ENCODE assay signal across 31 mouse cellular contexts in genomic region chr4:134666391-134666790, GRCm38 (mm10). TPM values are rescaled to one million over a fixed set of nuclear protein-coding genes. Genes with fewer than 3 reads are reported as not detected.
A peak's percentile ranks its signal among the peaks of the same experiment; 100 is the strongest.
DNase-seq lines count a peak whose midpoint lies in the region; ATAC-seq and TF ChIP-seq lines count a peak whose summit lies in the region.
"Had no signal": no experiment of that assay in that cellular context is flagged by ENCODE, and none has a peak within 500 bp of the region (broad histone marks: within the 10 kb centered on the region; RNA-seq: fewer than 3 reads in every experiment).

No protein-coding gene starts in this region.

- DNase-seq in heart, embryonic 10.5 days (ENCODE audit: low spot score), result no peak
- DNase-seq in heart, adult 11 months, result no peak
- peak; percentile 94 for DNase-seq in MEL (ENCODE audit: low read depth, low spot score)
- DNase-seq in ZHBTc4 (ENCODE audit: low read depth, low spot score), result peak; percentile 71
- no peak for DNase-seq in kidney, postnatal 36 days
- no peak for DNase-seq in liver
- DNase-seq: adrenal gland, adult 8-10 months; adrenal gland, postnatal 25 days; B cell, adult 2 months; cerebellum, adult 11-12 months; cerebellum, adult 8-10 months; cerebellum, postnatal 10 days; cerebellum, postnatal 36 days; embryo, embryonic 11 days; gastrocnemius, postnatal 10 days; gastrocnemius, postnatal 36 days; heart, adult 18-20 months; heart, postnatal 14 days; heart, postnatal 4 days; kidney, adult 2 months had no signal

- WGBS in heart, embryonic 10.5 days, result 89% methylated on average over 19 of the region's 19 CpGs
- 52% methylated on average over 19 of the region's 19 CpGs for WGBS in embryonic facial prominence, embryonic 15.5 days

- no peak for TF ChIP-seq RAD21 in MEL (IDR thresholded peaks at IDR 0.05; ENCODE audit: low read depth, low read length)

- H3K4me2 ChIP-seq in embryonic facial prominence, embryonic 15.5 days (replicated peaks), result peak overlapping the region; percentile 20
- H3K4me2 ChIP-seq: forebrain, embryonic 13.5 days; heart, embryonic 13.5 days; hindbrain, embryonic 12.5 days; hindbrain, embryonic 15.5 days had no signal

- no peaks in the 10 kb centered on the region for H3K27me3 ChIP-seq in heart, embryonic 10.5 days (ENCODE audit: insufficient read depth, poor library complexity, severe bottlenecking)
- H3K27me3 ChIP-seq in MEL (ENCODE audit: control insufficient read depth in 1 of 2, insufficient read depth in 2 of 2, low read length in 2 of 2), result no peaks in the 10 kb centered on the region
- no peaks in the 10 kb centered on the region for H3K27me3 ChIP-seq in embryonic facial prominence, embryonic 15.5 days
- H3K27me3 ChIP-seq: CH12.LX; forebrain, embryonic 13.5 days; heart, embryonic 13.5 days; hindbrain, embryonic 15.5 days; Patski had no signal

- no peak for TF ChIP-seq CTCF in MEL (IDR thresholded peaks at IDR 0.05 in 2 of 3, conservative IDR thresholded peaks at IDR 0.05 in 1 of 3; ENCODE audit: control insufficient read depth in 1 of 3, insufficient read depth in 1 of 3, low read depth in 2 of 3, low read length in 3 of 3, poor library complexity in 1 of 3, severe bottlenecking in 1 of 3)

- TF ChIP-seq EP300 in MEL (IDR thresholded peaks at IDR 0.05; ENCODE audit: low read depth in 1 of 2, low read length in 2 of 2), result peak in 1 of 2 experiments; percentile 43; a peak in 2 of 4 replicates

- ATAC-seq in embryonic facial prominence, embryonic 15.5 days (ENCODE audit: insufficient number of reproducible peaks, low FRiP score, low TSS enrichment, low read depth), result no peak
- ATAC-seq: activated CD4-positive, CD25-positive, alpha-beta regulatory T cell, adult 4 months; forebrain, embryonic 13.5 days; forebrain, embryonic 16.5 days; intestine, postnatal 0 days; Patski had no signal

- peak overlapping the region; percentile 88 for H3K9ac ChIP-seq in MEL (ENCODE audit: control insufficient read depth, low read depth, low read length, poor library complexity, severe bottlenecking)
- no peak overlapping the region for H3K9ac ChIP-seq in embryonic facial prominence, embryonic 15.5 days
- H3K9ac ChIP-seq: forebrain, embryonic 13.5 days; heart, embryonic 13.5 days; hindbrain, embryonic 12.5 days; hindbrain, embryonic 15.5 days had no signal

- H3K4me1 ChIP-seq in heart, embryonic 10.5 days, result peaks cover 70% of the 10 kb centered on the region
- H3K4me1 ChIP-seq in MEL (ENCODE audit: control insufficient read depth in 1 of 2, insufficient read depth in 2 of 2, low read length in 2 of 2), result peaks cover 0 to 29% of the 10 kb centered on the region in 2 experiments; a peak in 2 of 4 replicates
- peaks cover 23% of the 10 kb centered on the region for H3K4me1 ChIP-seq in embryonic facial prominence, embryonic 15.5 days

- H3K79me2 ChIP-seq in MEL (ENCODE audit: control insufficient read depth, insufficient read depth, low read length, poor library complexity), result peaks cover 3% of the 10 kb centered on the region; the same call in 1 of the 2 replicates

- TF ChIP-seq POLR2A in MEL (IDR thresholded peaks at IDR 0.05; ENCODE audit: control insufficient read depth in 1 of 2, insufficient read depth in 1 of 2, low read depth in 1 of 2, low read length in 2 of 2, poor library complexity in 1 of 2), result peak; percentile 56 to 96

- H3K4me3 ChIP-seq in heart, embryonic 10.5 days, result no peak overlapping the region
- peak overlapping the region; percentile 65 to 75 for H3K4me3 ChIP-seq in MEL (ENCODE audit: control insufficient read depth in 1 of 2, insufficient read depth in 1 of 2, low read depth in 2 of 2, low read length in 2 of 2)
- no peak overlapping the region for H3K4me3 ChIP-seq in embryonic facial prominence, embryonic 15.5 days (replicated peaks)
- H3K4me3 ChIP-seq: forebrain, embryonic 10.5 days; forebrain, embryonic 13.5 days; heart, embryonic 13.5 days; hindbrain, embryonic 12.5 days; hindbrain, embryonic 15.5 days had no signal

- H3K9me3 ChIP-seq in heart, embryonic 10.5 days, result no peaks in the 10 kb centered on the region
- H3K9me3 ChIP-seq in MEL (replicated peaks; ENCODE audit: insufficient read depth, low read length), result no peaks in the 10 kb centered on the region
- H3K9me3 ChIP-seq in embryonic facial prominence, embryonic 15.5 days (replicated peaks), result no peaks in the 10 kb centered on the region
- H3K9me3 ChIP-seq: forebrain, embryonic 10.5 days; forebrain, embryonic 13.5 days; heart, embryonic 13.5 days; hindbrain, embryonic 12.5 days; hindbrain, embryonic 15.5 days had no signal

- 0 out of 2 replicates have a peak overlapping the region, but pooled peaks have one; percentile 9 for H3K27ac ChIP-seq in heart, embryonic 10.5 days
- H3K27ac ChIP-seq in MEL (ENCODE audit: control insufficient read depth, low read depth, low read length), result peak overlapping the region; percentile 75
- H3K27ac ChIP-seq in embryonic facial prominence, embryonic 15.5 days (replicated peaks), result no peak overlapping the region
- H3K27ac ChIP-seq: forebrain, embryonic 10.5 days; forebrain, embryonic 13.5 days; heart, embryonic 13.5 days; hindbrain, embryonic 12.5 days; hindbrain, embryonic 15.5 days had no signal

- no peaks in the 10 kb centered on the region for H3K36me3 ChIP-seq in heart, embryonic 10.5 days
- peaks cover 0 to 10% of the 10 kb centered on the region in 2 experiments; a peak in 2 of 4 replicates for H3K36me3 ChIP-seq in MEL (ENCODE audit: control insufficient read depth in 1 of 2, insufficient read depth in 2 of 2, low read length in 2 of 2)
- no peaks in the 10 kb centered on the region for H3K36me3 ChIP-seq in embryonic facial prominence, embryonic 15.5 days
- H3K36me3 ChIP-seq: forebrain, embryonic 10.5 days; heart, embryonic 13.5 days; hindbrain, embryonic 12.5 days; hindbrain, embryonic 15.5 days had no signal

TF ChIP-seq in MEL, 35 proteins besides CTCF, POLR2A, EP300 and RAD21:
- TF ChIP-seq SIN3A (IDR thresholded peaks at IDR 0.05; ENCODE audit: low read length) (peak; percentile 66; the same call in 1 of the 2 replicates), NRF1 (IDR thresholded peaks at IDR 0.05; ENCODE audit: insufficient read depth, low read depth, low read length, poor library complexity, severe bottlenecking) (peak; percentile 83), MXI1 (IDR thresholded peaks at IDR 0.05; ENCODE audit: low read depth, low read length) (peak; percentile 69), NELFE (IDR thresholded peaks at IDR 0.05; ENCODE audit: low read depth, low read length) (peak; percentile 91), POLR2AphosphoS2 (IDR thresholded peaks at IDR 0.05; ENCODE audit: low read length) (peak; percentile 89), ELF1 (IDR thresholded peaks at IDR 0.05; ENCODE audit: low read depth, low read length) (peak; percentile 95), GATA1 (IDR thresholded peaks at IDR 0.05; ENCODE audit: low read depth, low read length) (peak; percentile 73), ZC3H11A (IDR thresholded peaks at IDR 0.05; ENCODE audit: low read depth, low read length) (no peak), ETS1 (IDR thresholded peaks at IDR 0.05; ENCODE audit: low read depth, low read length) (peak; percentile 60; the same call in 1 of the 2 replicates), TBP (IDR thresholded peaks at IDR 0.05; ENCODE audit: low read depth, low read length) (peak; percentile 94), E2F4 (IDR thresholded peaks at IDR 0.05; ENCODE audit: borderline replicate concordance, low read depth, low read length) (peak; percentile 88), TAL1 (IDR thresholded peaks at IDR 0.05; ENCODE audit: low read length) (no peak), HCFC1 (IDR thresholded peaks at IDR 0.05; ENCODE audit: low read depth, low read length) (peak; percentile 70), KAT2A (conservative IDR thresholded peaks at IDR 0.05; ENCODE audit: low read depth, low read length) (no peak), RCOR1 (IDR thresholded peaks at IDR 0.05; ENCODE audit: low read depth, low read length) (peak; percentile 54; the same call in 1 of the 2 replicates), USF1 (IDR thresholded peaks at IDR 0.05; ENCODE audit: low read depth, low read length) (0 out of 2 replicates have a peak, but pooled peaks have one; percentile 27), MYC (IDR thresholded peaks at IDR 0.05; ENCODE audit: low read depth, low read length) (no peak), MYB (IDR thresholded peaks at IDR 0.05; ENCODE audit: low read depth, low read length) (no peak), MAX (IDR thresholded peaks at IDR 0.05; ENCODE audit: low read length) (peak; percentile 81), TCF12 (IDR thresholded peaks at IDR 0.05; ENCODE audit: low read depth, low read length) (peak; percentile 59), ZMIZ1 (IDR thresholded peaks at IDR 0.05; ENCODE audit: low read depth, low read length) (peak; percentile 92)

RNA-seq across cellular contexts. Expression of gene Man1c1, which starts 37.7 kb away (rescaled TPM):
- 8.3 and 8.6 TPM in 2 replicates for polyA plus RNA-seq in heart, embryonic 10.5 days (2016; fragmentation: Nextera tagmentation; extraction: Ambion mirVana)
- total RNA-seq in MEL (2012; rRNA removed), result 1.6 and 1.9 TPM in 2 replicates
- polyA plus RNA-seq in MEL (2012; ENCODE audit: insufficient read depth in 1 of 2, insufficient read length in 2 of 2, low read depth in 1 of 2, low replicate concordance in 2 of 2, missing spikeins in 1 of 2), result 1 to 10 TPM in 1 of 2 experiments, not detected in 1; 5.2 TPM
- polyA plus RNA-seq in embryonic facial prominence, embryonic 15.5 days (2015; fragmentation: Nextera tagmentation; extraction: Ambion mirVana), result 5.0 and 5.6 TPM in 2 replicates

Comparison
In these comparisons a context has a peak if more than half of its experiments do, and no peak if none do; other contexts are left out.
1. DNase-seq: peak in MEL (single experiment) and ZHBTc4 (single experiment); none in heart, embryonic 10.5 days (single experiment), heart, adult 11 months (single experiment), kidney, postnatal 36 days (0 of 2) and liver (single experiment).
2. H3K4me3 ChIP-seq: peak in MEL (2 of 2); none in heart, embryonic 10.5 days (single experiment) and embryonic facial prominence, embryonic 15.5 days (single experiment).